Mouse (Mus musculus) left cerebral cortex, postnatal 25 days (tissue): ENCODE measurements around the gene Elavl4. TPM values are rescaled to one million over a fixed set of nuclear protein-coding genes. Genes with fewer than 3 reads are reported as not detected.

ENCODE experiments used
- DNase-seq, 2 experiments: peaks; one replicate each; pipeline ENCODE4 v3.0.0; 2022; ENCODE audit warnings: low spot score in 2 of 2, mixed read lengths in 1 of 2
- intact Hi-C: fragments of 180-260 bp; cut with DNase I; formaldehyde crosslinking; loops from one replicate; pipeline ENCODE4 v1.15.1; 2025
- total RNA-seq, 2 experiments: library from RNA; stranded (reverse); gene quantifications; 2 replicates each; pipeline ENCODE4 v1.2.3; 2021

Gene Elavl4
- total RNA-seq: 100 to 1,000 TPM in 1 of 2 experiments, 10 to 100 TPM in 1; 90.6 to 118 TPM

GRCm38 (mm10) chr4:110351178-110352000 lies at the start of gene Elavl4:
Elavl4 (minus strand) TSS chr4:110351909.
- intact Hi-C loops: loop anchor here (2.0 kb wide), 1 partner anchor 65 kb away; no protein-coding TSS in a partner anchor
- peak; percentile 71 to 82 for DNase-seq

GRCm38 (mm10) chr4:110397618-110398045 lies 45.9 kb upstream of the Elavl4 start, which contains the start of gene Agbl4:
Agbl4 (plus strand) TSS chr4:110397661.
- intact Hi-C loops: no loop called here
- peak; percentile 78 to 85 for DNase-seq

- intact Hi-C loops: no loop called here
- no peak for DNase-seq
Observed at GRCm38 (mm10) chr4:110396221-110396620, 44.5 kb upstream of the Elavl4 start.

GRCm38 (mm10) chr4:110360568-110360967 lies 8.9 kb upstream of the Elavl4 start:
- intact Hi-C loops: no loop called here
- no peak for DNase-seq

GRCm38 (mm10) chr4:110352001-110352369 lies 276 bp upstream of the Elavl4 start:
- intact Hi-C loops: no loop called here
- DNase-seq: no peak

GRCm38 (mm10) chr4:110350856-110351177 lies 892 bp downstream of the Elavl4 start:
- DNase-seq: peak in 1 of 2 experiments; percentile 8
- intact Hi-C loops: loop anchor here (2.0 kb wide), 1 partner anchor 64 kb away; no protein-coding TSS in a partner anchor

- DNase-seq: peak; percentile 30 to 68
- intact Hi-C loops: loop anchor here (10.0 kb wide), 1 partner anchor 961 kb away; no protein-coding TSS in a partner anchor
Observed at GRCm38 (mm10) chr4:110323912-110324311, 27.8 kb downstream of the Elavl4 start.

GRCm38 (mm10) chr4:110312126-110312525 lies 39.6 kb downstream of the Elavl4 start:
- intact Hi-C loops: no loop called here
- DNase-seq: no peak

- intact Hi-C loops: no loop called here
Observed at GRCm38 (mm10) chr4:110306972-110307371, 44.7 kb downstream of the Elavl4 start.

GRCm38 (mm10) chr4:110306559-110306958 lies 45.1 kb downstream of the Elavl4 start:
- peak; percentile 14 to 64 for DNase-seq
- intact Hi-C loops: no loop called here

More at GRCm38 (mm10) chr4:110306972-110307371, 44.7 kb downstream of the Elavl4 start:
- DNase-seq: no peak

GRCm38 (mm10) chr4:110295793-110296192 lies 55.9 kb downstream of the Elavl4 start:
- intact Hi-C loops: no loop called here
- DNase-seq: no peak

GRCm38 (mm10) chr4:110293238-110293637 lies 58.5 kb downstream of the Elavl4 start:
- intact Hi-C loops: no loop called here
- no peak for DNase-seq

GRCm38 (mm10) chr4:110292471-110292870 lies 59.2 kb downstream of the Elavl4 start:
- intact Hi-C loops: no loop called here
- no peak for DNase-seq

GRCm38 (mm10) chr4:110290544-110291095 lies 61.1 kb downstream of the Elavl4 start:
- intact Hi-C loops: no loop called here
- peak; percentile 31 to 71 for DNase-seq

- DNase-seq: peak; percentile 40 to 45
- intact Hi-C loops: no loop called here
Observed at GRCm38 (mm10) chr4:110290056-110290455, 61.7 kb downstream of the Elavl4 start.

- intact Hi-C loops: loop anchor here (2.0 to 10.0 kb wide), 6 partner anchors 63 to 1020 kb away; partner anchors contain the start of gene Elavl4
- DNase-seq: peak; percentile 65 to 87
Observed at GRCm38 (mm10) chr4:110287412-110288067, 64.2 kb downstream of the Elavl4 start.

- peak in 1 of 2 experiments; percentile 35 for DNase-seq
- intact Hi-C loops: loop anchor here (2.0 to 10.0 kb wide), 6 partner anchors 64 to 1020 kb away; partner anchors contain the start of gene Elavl4
Observed at GRCm38 (mm10) chr4:110286841-110287240, 64.9 kb downstream of the Elavl4 start.

- intact Hi-C loops: loop anchor here (2.0 to 10.0 kb wide), 6 partner anchors 64 to 1021 kb away; partner anchors contain the start of gene Elavl4
Observed at GRCm38 (mm10) chr4:110286371-110286781, 65.3 kb downstream of the Elavl4 start.

GRCm38 (mm10) chr4:110285346-110286330 lies 66.1 kb downstream of the Elavl4 start:
- intact Hi-C loops: loop anchor here (2.0 to 10.0 kb wide), 6 partner anchors 65 to 1022 kb away; partner anchors contain the start of gene Elavl4
- peak; percentile 28 to 80 for DNase-seq

More at GRCm38 (mm10) chr4:110286371-110286781, 65.3 kb downstream of the Elavl4 start:
- DNase-seq: peak; percentile 56 to 77
